Mouse (Mus musculus) brain, adult 2 months (tissue): ENCODE data around the gene Pdgfd.
"Not testable (repeated sequence)": the region's sequence is repeated elsewhere in the genome, so short reads cannot be mapped to it uniquely, and the experiment has no call there.

ENCODE experiments used
- DNase-seq: peaks from one replicate; pipeline ENCODE4 v3.0.0; 2011; ENCODE audit warnings: low read depth, low spot score

Gene Pdgfd

DNA sequence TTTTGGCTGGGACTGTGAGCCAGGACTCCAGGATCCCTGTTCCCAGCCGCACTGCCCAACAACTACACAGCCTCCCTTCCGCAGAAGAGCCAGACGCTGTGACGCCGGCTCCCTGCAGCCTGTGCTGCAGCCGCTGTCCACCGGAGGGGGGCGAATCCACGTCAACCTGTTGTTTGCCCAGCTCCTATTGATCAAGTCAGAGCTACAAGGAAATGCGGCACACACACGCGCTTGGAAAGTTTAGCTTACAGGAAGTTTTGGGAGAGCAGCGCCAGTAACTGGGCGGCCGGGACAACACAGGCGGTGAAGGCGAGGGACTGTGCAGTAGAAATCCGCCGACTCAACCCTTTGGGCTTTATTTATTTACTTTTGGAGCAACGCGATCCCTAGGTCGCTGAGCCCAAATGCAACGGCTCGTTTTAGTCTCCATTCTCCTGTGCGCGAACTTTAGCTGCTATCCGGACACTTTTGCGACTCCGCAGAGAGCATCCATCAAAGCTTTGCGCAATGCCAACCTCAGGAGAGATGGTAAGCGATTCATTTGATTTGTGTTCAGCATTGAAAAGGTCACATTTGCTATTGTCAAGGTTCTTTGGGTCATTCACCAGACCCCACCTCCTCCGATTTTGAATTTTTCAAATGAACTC lies at the start of gene Pdgfd:
Gene Pdgfd (plus strand): TSS at position 194 of the 647 bp plus-strand sequence.
- peak; percentile 22 for DNase-seq

DNA sequence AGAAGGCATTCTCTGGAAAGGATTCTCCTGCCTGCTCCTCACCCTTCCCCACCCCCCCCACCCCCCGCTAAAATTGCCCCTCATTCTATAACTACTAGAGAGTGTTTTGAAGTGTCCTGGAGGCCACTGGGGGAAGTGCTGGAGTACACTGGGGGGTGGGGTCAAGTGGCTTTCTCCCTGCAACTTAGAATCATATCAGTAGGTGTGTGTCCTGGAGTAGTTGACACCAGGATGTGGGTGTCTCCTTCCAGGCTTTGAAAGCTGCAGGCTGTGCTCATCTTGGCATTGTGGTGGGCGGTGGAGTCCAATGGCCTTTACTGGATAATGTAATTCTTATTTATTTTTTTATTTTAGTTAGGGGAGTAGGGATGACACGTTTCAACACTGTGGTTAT lies 651 bp downstream of the Pdgfd start:
- no peak for DNase-seq

DNA sequence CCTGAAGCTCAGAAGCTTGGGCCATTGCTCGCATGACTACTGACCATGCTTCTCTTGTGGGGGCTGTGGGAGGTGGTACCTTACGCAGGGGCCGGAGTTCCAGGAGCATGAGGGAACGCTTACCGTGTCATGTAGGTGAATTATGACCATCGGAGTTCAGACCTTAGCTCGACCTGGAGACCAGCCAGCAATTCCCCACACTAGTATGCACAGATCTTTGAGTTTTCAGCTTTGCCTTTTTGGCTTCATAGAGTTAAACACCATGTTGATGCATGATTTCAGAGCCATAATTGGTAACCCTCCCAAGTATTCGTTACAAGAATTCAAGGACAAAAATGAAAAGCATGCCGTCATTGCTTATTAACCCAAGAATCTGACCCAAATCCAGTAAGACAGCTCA lies 2.6 kb downstream of the Pdgfd start:
- no peak for DNase-seq

DNA sequence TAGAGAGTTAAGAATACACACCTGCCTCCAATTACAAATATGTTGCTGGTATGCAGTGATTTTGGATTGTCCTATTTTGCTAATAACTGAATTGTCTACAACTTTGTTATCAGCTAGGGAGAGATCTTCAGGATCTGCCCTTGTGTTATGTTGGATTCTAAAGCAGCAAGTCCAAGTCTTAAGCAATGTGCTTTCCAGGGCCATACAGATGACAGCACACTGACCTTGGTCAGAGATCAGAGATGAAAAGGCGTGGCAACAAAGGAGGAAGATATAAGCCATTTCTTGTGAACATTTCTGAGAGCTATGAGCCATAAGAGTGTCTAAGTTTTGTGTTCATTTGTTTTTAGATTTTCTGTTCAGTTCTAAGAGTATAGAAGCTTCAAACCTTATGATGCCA lies 4.9 kb downstream of the Pdgfd start:
- DNase-seq: no peak

DNA sequence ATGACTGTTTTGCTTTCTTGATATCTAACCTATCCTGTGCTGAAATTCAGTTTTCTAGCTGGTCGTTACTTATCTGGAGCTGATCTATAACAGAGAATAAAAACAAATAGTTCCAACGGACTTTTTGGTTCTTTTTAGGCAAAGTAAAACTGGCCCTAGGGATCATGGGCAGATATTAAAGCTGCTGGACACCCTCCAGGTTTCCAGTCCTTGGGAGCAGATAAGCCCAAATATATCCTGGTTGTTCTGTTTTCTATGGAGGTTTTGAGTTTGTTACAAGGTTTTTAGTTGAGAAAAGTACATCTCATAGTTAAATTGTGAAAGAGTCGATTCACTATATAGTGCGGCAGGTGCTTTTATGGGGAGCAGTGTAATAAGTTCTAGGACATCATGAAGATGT lies 7.3 kb downstream of the Pdgfd start:
- no peak for DNase-seq

DNA sequence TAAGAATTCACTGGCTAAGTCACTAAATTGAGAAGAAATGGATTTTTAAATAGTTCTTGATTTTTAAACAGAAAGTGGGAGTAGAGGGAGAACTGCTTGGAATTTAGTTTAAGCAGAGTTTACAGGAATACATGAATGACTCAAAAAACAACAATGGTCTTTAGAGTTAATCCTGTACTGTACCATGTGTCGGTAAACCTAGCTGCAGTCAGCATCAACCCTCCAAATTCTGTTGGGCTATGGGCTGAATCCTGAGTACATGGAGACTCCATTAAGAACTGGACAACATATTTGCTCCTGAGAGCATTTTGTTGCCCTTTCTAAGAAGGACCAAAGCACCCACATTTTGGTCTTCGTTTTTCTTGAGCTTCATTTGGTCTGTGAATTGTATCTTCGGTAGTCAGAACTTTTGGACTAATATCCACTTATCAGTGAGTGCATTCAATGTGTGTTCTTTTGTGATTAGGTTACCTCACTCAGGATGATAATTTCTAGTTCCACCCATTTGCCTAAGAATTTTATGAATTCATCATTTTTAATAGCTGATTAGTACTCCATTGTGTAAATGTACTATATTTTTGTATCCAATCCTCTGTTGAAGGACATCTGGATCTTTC lies 14.0 kb downstream of the Pdgfd start:
- no peak for DNase-seq

DNA sequence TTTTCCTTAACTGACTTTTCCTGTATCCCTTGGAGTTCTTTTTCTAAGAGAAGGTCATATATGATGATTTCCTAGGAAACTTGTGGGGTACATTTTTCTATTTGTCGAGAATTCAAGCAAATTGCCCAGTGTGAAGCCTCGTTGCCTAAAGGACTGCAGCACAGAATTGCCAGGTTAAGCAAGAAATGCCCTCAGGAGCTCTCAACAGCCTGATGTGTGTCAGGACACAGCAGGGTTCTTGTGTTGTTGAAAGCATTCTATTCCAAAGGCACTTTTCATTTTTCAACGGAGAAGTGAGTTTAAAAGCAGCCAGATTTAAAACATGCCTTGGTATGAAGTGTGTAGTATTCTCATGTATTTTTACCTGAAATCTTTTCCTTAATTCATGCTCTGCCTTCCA lies 19.6 kb downstream of the Pdgfd start:
- peak; percentile 43 for DNase-seq

DNA sequence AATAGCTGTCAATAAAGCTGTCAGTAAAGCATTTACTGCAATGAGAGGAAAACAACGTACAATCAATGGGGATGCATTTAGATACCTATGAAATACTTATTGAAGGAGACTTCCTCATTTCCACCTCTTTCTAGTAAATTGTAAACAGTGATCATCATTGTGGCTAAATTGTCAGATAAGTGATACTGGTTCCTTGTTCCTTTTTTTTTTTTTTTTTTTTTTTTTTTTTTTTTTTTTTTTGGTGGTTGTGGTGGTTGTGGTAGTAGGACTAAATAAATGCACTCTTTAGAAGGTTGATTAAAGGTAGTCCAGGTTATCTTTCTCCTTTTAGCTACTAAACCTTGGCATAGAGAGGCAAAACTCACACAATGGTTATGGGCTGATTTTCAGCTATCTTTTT lies 25.0 kb downstream of the Pdgfd start:
- no peak for DNase-seq

DNA sequence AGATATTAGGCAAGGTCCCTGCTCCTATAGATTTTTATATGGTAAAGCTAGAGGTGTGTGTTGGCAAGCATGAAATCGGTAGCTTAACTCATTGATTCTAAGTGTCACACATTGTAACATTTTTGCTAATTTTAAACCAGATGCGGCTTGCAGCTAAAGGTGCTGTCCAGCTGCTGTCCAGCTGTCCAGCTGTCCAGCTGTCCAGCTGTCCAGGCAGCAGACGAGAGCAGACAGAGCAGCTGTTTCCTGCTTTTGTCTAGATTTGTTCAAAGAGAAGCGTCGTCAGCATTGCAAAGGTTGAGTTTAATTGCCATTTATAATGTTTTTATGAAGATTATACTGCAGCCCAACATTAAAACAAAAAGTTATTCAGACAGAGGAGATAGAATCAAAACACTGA lies 44.5 kb downstream of the Pdgfd start:
- DNase-seq: no peak

DNA sequence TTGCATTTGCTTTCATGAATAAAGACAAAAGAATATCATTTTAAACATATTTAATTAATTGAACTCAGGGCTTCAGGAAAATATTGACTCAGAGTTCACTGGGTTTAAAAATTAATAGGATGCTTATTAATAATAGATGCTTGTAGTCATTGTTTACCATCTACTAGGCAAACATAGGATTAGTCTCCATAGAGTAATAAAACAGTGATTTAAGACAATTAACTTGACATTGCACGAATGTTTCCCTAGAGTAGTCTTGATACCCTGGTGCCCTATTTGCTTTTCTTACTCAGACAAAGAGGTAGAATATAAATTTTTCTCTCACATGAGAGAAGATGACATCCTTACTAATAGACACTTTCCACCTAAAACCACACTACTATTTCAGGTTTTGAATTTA lies 49.1 kb downstream of the Pdgfd start:
- DNase-seq: no peak

DNA sequence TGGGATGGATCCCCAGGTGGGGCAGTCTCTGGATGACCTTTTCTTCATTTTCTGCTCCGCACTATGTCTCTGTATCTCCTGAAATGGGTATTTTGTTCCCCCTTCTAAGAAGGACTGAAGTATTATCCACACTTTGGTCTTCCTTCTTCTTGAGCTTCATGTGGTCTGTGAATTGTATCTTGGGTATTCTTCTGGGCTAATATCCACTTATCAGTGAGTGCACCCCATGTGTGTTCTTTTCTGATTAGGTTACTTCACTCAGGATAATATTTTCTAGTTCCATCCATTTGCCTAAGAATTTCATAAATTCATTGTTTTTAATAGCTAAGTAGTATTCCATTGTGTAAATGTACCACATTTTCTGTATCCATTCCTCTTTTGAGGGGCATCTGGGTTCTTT lies 67.6 kb downstream of the Pdgfd start:
- not testable (repeated sequence) for DNase-seq

DNA sequence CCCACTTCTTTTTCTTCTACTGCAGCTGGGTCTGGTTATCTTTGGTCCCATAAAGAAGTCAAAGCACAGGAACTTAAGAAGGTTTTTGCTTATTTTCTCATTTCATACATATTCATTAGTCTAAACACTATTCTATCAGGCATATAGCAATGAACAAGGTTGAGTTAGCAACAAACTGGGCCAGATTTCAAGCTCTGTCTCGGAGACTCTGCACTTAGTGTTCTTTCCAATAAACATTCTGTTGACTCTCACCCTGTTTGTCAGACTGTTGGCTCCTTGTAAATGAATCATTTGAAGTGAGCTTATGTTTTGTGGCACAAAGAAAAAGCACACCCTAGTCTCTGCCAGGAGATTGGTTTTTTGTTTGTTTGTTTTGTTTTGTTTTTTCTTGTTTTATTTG lies 81.9 kb downstream of the Pdgfd start:
- DNase-seq: peak; percentile 36

DNA sequence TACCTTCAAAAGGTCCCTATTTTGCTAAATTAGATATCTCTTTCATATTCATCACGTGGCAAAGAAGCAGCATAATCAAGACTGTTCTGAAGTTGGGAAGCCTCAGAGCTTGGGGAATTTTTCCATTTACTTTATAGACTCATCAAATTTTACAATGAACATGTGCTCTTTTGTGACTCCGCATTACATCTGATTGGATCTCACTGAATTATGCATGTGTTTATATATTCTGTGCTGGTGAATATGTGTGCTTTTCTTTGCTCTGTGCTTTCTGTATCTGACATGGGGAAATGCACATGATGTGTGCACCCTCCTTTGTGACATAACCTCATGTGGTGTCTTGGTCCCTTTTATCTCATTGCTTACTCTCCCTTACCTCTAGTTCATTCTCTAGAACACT lies 83.6 kb downstream of the Pdgfd start:
- DNase-seq: no peak

DNA sequence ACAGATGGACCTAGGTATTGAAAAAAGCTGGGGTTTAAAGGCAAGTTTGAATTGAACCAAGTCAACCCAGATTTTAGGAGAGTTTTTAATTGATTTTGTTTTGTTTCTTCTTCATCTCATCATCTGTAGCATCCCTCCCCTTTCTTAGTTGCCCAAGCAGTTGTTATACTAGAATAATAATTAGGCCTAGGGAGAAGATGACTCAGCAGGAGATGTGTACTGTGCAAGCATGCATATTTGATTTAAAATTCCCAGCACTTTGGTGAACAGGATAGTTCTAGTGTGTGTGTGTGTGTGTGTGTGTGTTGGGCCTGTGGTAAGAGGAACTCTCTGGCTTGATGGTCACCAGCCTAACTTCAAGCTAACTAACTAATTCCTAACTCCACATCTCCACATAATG lies 88.7 kb downstream of the Pdgfd start:
- peak; percentile 14 for DNase-seq

DNA sequence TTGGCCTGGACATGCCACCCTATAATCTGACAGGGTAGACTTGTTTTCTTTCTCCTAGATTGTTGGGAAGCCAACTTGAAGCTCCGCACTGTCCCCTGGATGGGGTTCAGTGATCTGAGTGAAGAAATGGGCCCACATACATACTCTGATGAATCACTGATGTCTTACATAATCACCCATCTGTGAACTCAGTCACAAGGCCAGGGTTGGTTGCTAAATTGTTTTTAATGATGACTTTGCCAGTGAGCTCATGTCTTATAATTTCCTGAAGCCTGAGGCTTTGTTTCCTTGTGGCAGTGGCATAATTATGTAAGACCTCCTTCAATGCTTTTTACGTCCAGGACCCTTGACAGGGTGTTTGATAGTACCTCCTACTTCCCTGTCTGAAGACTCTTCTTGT lies 96.4 kb downstream of the Pdgfd start:
- peak; percentile 12 for DNase-seq

DNA sequence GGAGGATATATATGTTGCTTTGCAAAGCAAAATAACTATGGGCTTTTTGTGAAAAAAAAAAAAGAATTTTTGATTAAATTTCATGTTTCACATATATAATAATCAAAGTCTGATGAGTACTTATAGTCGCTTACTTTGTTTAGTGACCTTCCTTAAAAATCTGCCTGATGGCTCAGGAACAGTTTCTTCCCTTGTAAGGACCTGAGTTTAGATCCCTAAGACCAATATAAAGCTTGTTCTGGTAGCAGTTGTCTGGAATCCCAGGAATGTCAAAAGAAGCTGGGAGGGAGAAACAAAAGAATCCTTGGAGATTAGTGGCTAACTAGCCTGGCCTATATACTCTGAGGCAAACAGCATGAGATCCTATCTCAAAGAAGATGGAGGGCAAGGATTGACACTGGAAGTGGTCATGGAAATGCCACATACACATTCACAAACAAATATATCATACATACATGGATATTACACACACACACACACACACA lies 101.5 kb downstream of the Pdgfd start, which contains the start of gene Ddi1:
Gene Ddi1 (minus strand): TSS at position 51 of the 485 bp plus-strand sequence.
- no peak for DNase-seq

DNA sequence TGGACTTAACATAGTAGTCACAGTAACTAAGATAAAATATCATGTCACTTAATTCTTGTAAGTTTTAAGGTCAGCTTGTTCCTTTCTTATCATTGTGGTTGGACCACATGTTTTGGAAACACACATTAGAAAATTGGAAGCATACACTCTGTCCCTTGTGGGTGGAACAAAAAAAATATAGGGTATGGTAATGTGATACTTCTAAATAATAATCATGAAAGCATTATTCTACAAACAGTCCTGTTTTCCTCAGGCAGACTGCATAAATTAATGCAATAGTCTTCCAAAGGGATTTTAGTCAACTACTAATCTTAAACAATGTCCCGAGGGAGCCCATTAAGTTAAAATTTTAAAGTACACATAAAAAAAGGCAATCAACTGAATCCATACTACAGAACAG lies 108.0 kb downstream of the Pdgfd start:
- no peak for DNase-seq

DNA sequence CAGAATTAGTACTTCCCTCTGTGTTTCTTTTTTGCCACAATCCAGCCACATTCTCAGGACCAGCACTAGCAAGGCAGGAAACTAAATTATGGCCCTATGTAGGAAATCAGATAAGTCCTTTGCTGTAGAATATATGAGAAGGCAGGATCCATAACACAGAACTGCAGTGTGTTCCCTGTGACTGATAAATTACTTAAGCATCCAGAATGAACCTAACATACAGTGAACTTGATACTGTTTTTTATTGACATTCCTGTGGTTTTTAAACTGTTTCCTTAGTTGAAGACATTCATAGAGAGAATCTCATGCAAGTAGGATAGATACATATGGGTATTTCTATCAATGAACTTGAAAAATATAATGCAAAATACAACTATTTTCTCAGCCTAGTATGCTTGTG lies 109.1 kb downstream of the Pdgfd start:
- no peak for DNase-seq

DNA sequence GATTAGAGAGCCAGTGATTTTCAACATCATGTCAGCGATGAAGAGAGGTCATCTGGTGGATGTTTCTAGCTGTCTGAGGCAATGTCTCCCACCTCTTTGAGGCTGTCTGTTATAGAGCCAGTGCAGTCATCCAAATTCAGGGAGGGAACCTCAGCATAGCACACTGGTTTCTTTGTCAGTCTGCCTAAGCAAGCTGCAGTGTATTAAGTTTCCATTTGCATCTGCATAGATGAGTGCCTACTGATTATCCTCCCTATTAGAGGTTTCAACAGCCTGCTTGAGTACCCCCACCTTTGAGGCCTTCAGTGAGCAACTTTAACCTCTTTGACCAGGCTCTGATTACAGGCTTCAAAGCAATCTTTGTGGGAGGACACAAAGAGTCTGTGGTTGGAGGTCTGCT lies 118.4 kb downstream of the Pdgfd start:
- no peak for DNase-seq

DNA sequence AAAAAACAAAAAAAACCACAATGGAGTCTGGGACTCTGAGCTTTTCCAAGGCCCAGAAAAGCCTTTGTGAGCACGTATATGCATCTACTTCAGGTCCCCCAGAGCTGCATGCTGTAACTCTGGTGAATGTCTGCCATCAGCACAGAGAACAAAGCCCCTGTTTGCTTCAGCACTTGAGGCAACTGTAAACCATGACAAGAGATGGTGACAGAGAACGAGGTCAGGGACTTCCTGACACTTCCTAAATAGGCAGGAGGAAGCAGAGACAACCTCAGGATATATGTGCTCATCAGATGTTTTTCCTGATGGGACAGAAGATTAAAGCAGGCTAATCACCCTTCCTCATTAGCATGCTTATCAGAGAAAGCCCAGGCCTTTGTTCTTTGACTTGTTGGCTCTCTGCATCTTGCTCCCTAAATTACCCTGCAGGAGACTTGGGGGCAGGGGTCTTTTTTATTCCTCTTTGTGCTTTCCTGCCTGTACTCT lies 120.9 kb downstream of the Pdgfd start:
- no peak for DNase-seq

DNA sequence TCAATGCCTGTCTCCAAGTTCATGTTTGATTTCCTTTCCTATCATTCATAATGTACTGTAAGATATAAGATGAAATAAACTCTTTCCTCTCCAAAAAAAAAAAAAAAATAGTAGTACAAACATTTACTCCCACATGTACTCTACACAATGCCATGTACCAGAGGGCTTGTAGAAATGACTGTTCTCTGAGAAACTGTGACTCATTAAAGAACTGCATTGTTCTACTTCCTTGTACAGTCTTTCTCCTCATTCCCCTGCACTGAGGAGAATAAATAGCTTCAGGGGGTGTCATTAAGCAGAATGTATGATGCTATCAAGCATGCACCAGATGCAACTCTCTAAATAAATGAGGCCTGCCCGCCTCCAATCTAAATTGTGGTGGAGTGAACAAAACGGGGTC lies 130.2 kb downstream of the Pdgfd start:
- DNase-seq: peak; percentile 39

DNA sequence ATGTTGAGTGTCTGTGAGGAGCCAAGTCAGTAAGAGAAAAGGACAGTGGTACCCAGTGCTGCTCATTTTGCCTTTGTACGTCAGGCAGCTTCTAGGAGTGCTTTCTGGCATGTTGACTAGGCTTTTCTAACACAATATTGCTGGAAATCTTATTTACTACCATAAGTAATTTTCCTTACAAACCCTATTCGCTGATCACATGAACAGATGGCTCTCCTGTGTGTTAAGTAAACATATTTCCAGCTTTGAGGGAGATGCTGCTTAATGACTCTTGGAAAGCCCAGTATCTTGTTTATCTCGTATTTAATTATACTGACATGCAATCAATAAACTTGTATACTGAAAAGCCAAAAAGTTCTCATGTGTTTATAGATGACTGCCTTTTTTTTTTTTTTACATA lies 133.7 kb downstream of the Pdgfd start:
- DNase-seq: no peak

DNA sequence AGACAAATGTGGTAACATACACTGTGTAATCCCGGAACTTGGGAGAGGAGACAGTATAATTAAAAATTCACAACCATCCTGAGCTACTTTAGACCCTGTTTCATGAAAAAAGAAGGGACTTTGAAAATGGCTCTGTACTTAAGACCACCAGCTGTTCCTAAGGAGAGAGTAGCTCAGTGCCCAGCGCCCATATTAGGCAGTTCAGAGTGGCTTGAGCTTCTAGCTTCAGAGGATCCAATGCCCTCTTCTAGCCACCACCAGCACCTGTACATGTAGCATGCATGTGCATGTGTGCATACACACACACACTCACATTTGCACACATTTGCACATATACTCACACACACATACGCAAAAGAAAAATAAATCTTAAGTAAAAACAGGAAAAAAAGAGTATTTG lies 136.2 kb downstream of the Pdgfd start:
- no peak for DNase-seq
